Mouse (Mus musculus): ENCODE measurements around the gene Kat5. TPM values are rescaled to one million over a fixed set of nuclear protein-coding genes. Genes with fewer than 3 reads are reported as not detected.

The Kat5 gene
- total and polyA plus RNA-seq, 2 experiments from 2014 or later = 73.9 to 126 TPM

- 67% methylated on average over 6 of the region's 6 CpGs for WGBS
- DNase-seq (ENCODE audit: low spot score) (no peak), ATAC-seq (ENCODE audit: low FRiP score) (no peak)
- Histone ChIP-seq H3K4me3 (ENCODE audit: low read depth, low read length) (no peak overlapping the region), H3K9ac (replicated peaks; ENCODE audit: low read length, poor library complexity, severe bottlenecking) (peak overlapping the region; percentile 14; the same call in 1 of the 2 replicates), H3K4me2 (ENCODE audit: low read depth, low read length, poor library complexity, severe bottlenecking) (peak overlapping the region; percentile 54), H3K9me3 (ENCODE audit: low read length) (no peaks in the 10 kb centered on the region), H3K4me1 (ENCODE audit: insufficient read depth, low read length) (peaks cover 11% of the 10 kb centered on the region; the same call in 1 of the 2 replicates), H3K36me3 (ENCODE audit: insufficient read depth, low read length) (peaks cover 41% of the 10 kb centered on the region), H3K27ac (ENCODE audit: low read depth, low read length) (no peak overlapping the region), H3K27me3 (ENCODE audit: insufficient read depth, low read length) (0 out of 2 replicates have a peak, but pooled peaks cover 4% of the 10 kb centered on the region)
- TF ChIP-seq CTCF (IDR thresholded peaks at IDR 0.05) = no peak
Observed at GRCm38 (mm10) chr19:5649298-5649741, 39.3 kb upstream of the Kat5 start.

- H3K9ac ChIP-seq (replicated peaks; ENCODE audit: low read length, poor library complexity, severe bottlenecking) = peak overlapping the region; percentile 14; the same call in 1 of the 2 replicates
- DNase-seq (ENCODE audit: low spot score) = peak; percentile 84
Observed at GRCm38 (mm10) chr19:5648401-5649297, 38.6 kb upstream of the Kat5 start.

GRCm38 (mm10) chr19:5647791-5648190 is 37.8 kb upstream of the Kat5 start:
- Histone ChIP-seq H3K36me3 (ENCODE audit: insufficient read depth, low read length) (peaks cover 46% of the 10 kb centered on the region), H3K27ac (ENCODE audit: low read depth, low read length) (no peak overlapping the region), H3K4me2 (ENCODE audit: low read depth, low read length, poor library complexity, severe bottlenecking) (no peak overlapping the region), H3K27me3 (ENCODE audit: insufficient read depth, low read length) (no peaks in the 10 kb centered on the region), H3K9ac (replicated peaks; ENCODE audit: low read length, poor library complexity, severe bottlenecking) (no peak overlapping the region), H3K4me3 (ENCODE audit: low read depth, low read length) (no peak overlapping the region), H3K4me1 (ENCODE audit: insufficient read depth, low read length) (peaks cover 6% of the 10 kb centered on the region; the same call in 1 of the 2 replicates), H3K9me3 (ENCODE audit: low read length) (no peaks in the 10 kb centered on the region)
- no peak for DNase-seq (ENCODE audit: low spot score)
- TF ChIP-seq CTCF (IDR thresholded peaks at IDR 0.05) = no peak
- WGBS = 97% methylated on average over 6 of the region's 6 CpGs
- ATAC-seq (ENCODE audit: low FRiP score) = no peak

More at GRCm38 (mm10) chr19:5648401-5649297, 38.6 kb upstream of the Kat5 start:
- peak; percentile 72 for ATAC-seq (ENCODE audit: low FRiP score)
- H3K4me3 ChIP-seq (ENCODE audit: low read depth, low read length) = peak overlapping the region; percentile 21
- no peaks in the 10 kb centered on the region for H3K27me3 ChIP-seq (ENCODE audit: insufficient read depth, low read length)
- peaks cover 43% of the 10 kb centered on the region for H3K36me3 ChIP-seq (ENCODE audit: insufficient read depth, low read length)
- no peaks in the 10 kb centered on the region for H3K9me3 ChIP-seq (ENCODE audit: low read length)
- 11% methylated on average over 26 of the region's 26 CpGs for WGBS
- peaks cover 6% of the 10 kb centered on the region; the same call in 1 of the 2 replicates for H3K4me1 ChIP-seq (ENCODE audit: insufficient read depth, low read length)
- peak overlapping the region; percentile 83 for H3K27ac ChIP-seq (ENCODE audit: low read depth, low read length)
- peak overlapping the region; percentile 54 for H3K4me2 ChIP-seq (ENCODE audit: low read depth, low read length, poor library complexity, severe bottlenecking)
- peak; percentile 55 for TF ChIP-seq CTCF (IDR thresholded peaks at IDR 0.05)

- ATAC-seq (ENCODE audit: low FRiP score) (no peak), DNase-seq (ENCODE audit: low spot score) (no peak)
- no peak overlapping the region for H3K4me2 ChIP-seq (ENCODE audit: low read depth, low read length, poor library complexity, severe bottlenecking)
- peaks cover 6% of the 10 kb centered on the region; the same call in 1 of the 2 replicates for H3K4me1 ChIP-seq (ENCODE audit: insufficient read depth, low read length)
- 91% methylated on average over 8 of the region's 8 CpGs for WGBS
- H3K9me3 ChIP-seq (ENCODE audit: low read length) = no peaks in the 10 kb centered on the region
- H3K27ac ChIP-seq (ENCODE audit: low read depth, low read length) = no peak overlapping the region
- no peak for TF ChIP-seq CTCF (IDR thresholded peaks at IDR 0.05)
- H3K36me3 ChIP-seq (ENCODE audit: insufficient read depth, low read length) = peaks cover 56% of the 10 kb centered on the region
- H3K9ac ChIP-seq (replicated peaks; ENCODE audit: low read length, poor library complexity, severe bottlenecking) = no peak overlapping the region
- no peak overlapping the region for H3K4me3 ChIP-seq (ENCODE audit: low read depth, low read length)
- H3K27me3 ChIP-seq (ENCODE audit: insufficient read depth, low read length) = no peaks in the 10 kb centered on the region
Observed at GRCm38 (mm10) chr19:5646731-5647330, 36.8 kb upstream of the Kat5 start.

- WGBS = 95% methylated on average over 9 of the region's 9 CpGs
- Histone ChIP-seq H3K4me2 (ENCODE audit: low read depth, low read length, poor library complexity, severe bottlenecking) (no peak overlapping the region), H3K9ac (replicated peaks; ENCODE audit: low read length, poor library complexity, severe bottlenecking) (no peak overlapping the region), H3K27me3 (ENCODE audit: insufficient read depth, low read length) (no peaks in the 10 kb centered on the region), H3K9me3 (ENCODE audit: low read length) (no peaks in the 10 kb centered on the region), H3K4me3 (ENCODE audit: low read depth, low read length) (no peak overlapping the region), H3K27ac (ENCODE audit: low read depth, low read length) (no peak overlapping the region), H3K36me3 (ENCODE audit: insufficient read depth, low read length) (peaks cover 65% of the 10 kb centered on the region), H3K4me1 (ENCODE audit: insufficient read depth, low read length) (peaks cover 6% of the 10 kb centered on the region; the same call in 1 of the 2 replicates)
- DNase-seq (ENCODE audit: low spot score) (no peak), ATAC-seq (ENCODE audit: low FRiP score) (no peak)
- no peak for TF ChIP-seq CTCF (IDR thresholded peaks at IDR 0.05)
Observed at GRCm38 (mm10) chr19:5645280-5645679, 35.2 kb upstream of the Kat5 start.

Measured in midbrain, postnatal 0 days (tissue).